Mouse (Mus musculus) midbrain, embryonic 10.5 days (tissue): ENCODE measurements around the gene Mdga1. TPM values are rescaled to one million over a fixed set of nuclear protein-coding genes. Genes with fewer than 3 reads are reported as not detected.

Source experiments
- DNase-seq: peaks from one replicate; pipeline ENCODE4 v3.0.0-alpha.2; 2017; ENCODE audit warnings: low spot score
- H3K27ac ChIP-seq: fragments of 300-500 bp; sonication (generic); replicated peaks from 2 replicates; pipeline ENCODE4 v1.5.1; 2016; ENCODE audit warnings: mild to moderate bottlenecking
- H3K27me3 ChIP-seq: fragments of 300-500 bp; sonication (generic); 2 replicates; pipeline ENCODE4 v1.6.1; 2016; ENCODE audit warnings: low read depth, mild to moderate bottlenecking; ENCODE audit not compliant: poor library complexity, severe bottlenecking
- H3K36me3 ChIP-seq: fragments of 300-500 bp; sonication (generic); 2 replicates; pipeline ENCODE4 v1.6.1; 2016; ENCODE audit warnings: mild to moderate bottlenecking, moderate library complexity
- H3K4me1 ChIP-seq: fragments of 300-500 bp; sonication (generic); 2 replicates; pipeline ENCODE4 v1.6.1; 2016
- H3K4me3 ChIP-seq: fragments of 300-500 bp; sonication (generic); 2 replicates; pipeline ENCODE4 v1.5.1; 2016; ENCODE audit warnings: mild to moderate bottlenecking, moderate library complexity
- H3K9me3 ChIP-seq: fragments of 300-500 bp; sonication (generic); replicated peaks from 2 replicates; pipeline ENCODE4 v1.6.1; 2016; ENCODE audit warnings: mild to moderate bottlenecking
- WGBS: fragments of 180-500 bp; shearing (Covaris S2); methylation state at CpG from one replicate; pipeline ENCODE4 v1.1.7; 2016; 5-methylcytosine and 5-hydroxymethylcytosine counted together
- polyA plus RNA-seq: library from polyadenylated mRNA; unstranded; fragments of >200 nt; fragmentation: Nextera tagmentation; extraction: Ambion mirVana; gene quantifications from 2 replicates; pipeline ENCODE4 v1.2.1, GENCODE M21; 2016

Gene Mdga1
- polyA plus RNA-seq, 1 experiment from 2014 or later: 4.3 TPM

GRCm38 (mm10) chr17:29912733-29913132 is 57.2 kb downstream of the Mdga1 start:
- Histone ChIP-seq H3K4me1 (peaks cover 4% of the 10 kb centered on the region; the same call in 1 of the 2 replicates), H3K36me3 (no peaks in the 10 kb centered on the region), H3K27ac (no peak overlapping the region), H3K27me3 (no peaks in the 10 kb centered on the region), H3K9me3 (no peaks in the 10 kb centered on the region), H3K4me3 (no peak overlapping the region)
- no peak for DNase-seq
- 80% methylated on average over 5 of the region's 5 CpGs for WGBS

- no peaks in the 10 kb centered on the region for H3K36me3 ChIP-seq
- H3K4me3 ChIP-seq: no peak overlapping the region
- DNase-seq: no peak
- 89% methylated on average over 7 of the region's 7 CpGs for WGBS
- H3K4me1 ChIP-seq: peaks cover 7% of the 10 kb centered on the region; the same call in 1 of the 2 replicates
- no peak overlapping the region for H3K27ac ChIP-seq
- H3K9me3 ChIP-seq: no peaks in the 10 kb centered on the region
- no peaks in the 10 kb centered on the region for H3K27me3 ChIP-seq
Measured at GRCm38 (mm10) chr17:29909031-29909430, 60.9 kb downstream of the Mdga1 start.

- H3K9me3 ChIP-seq: no peaks in the 10 kb centered on the region
- 75% methylated on average over 5 of the region's 5 CpGs for WGBS
- peaks cover 10% of the 10 kb centered on the region; the same call in 1 of the 2 replicates for H3K4me1 ChIP-seq
- no peaks in the 10 kb centered on the region for H3K36me3 ChIP-seq
- H3K27ac ChIP-seq: no peak overlapping the region
- H3K27me3 ChIP-seq: no peaks in the 10 kb centered on the region
- H3K4me3 ChIP-seq: no peak overlapping the region
- DNase-seq: no peak
Measured at GRCm38 (mm10) chr17:29904694-29905093, 65.2 kb downstream of the Mdga1 start.

GRCm38 (mm10) chr17:29902406-29903155 is 67.3 kb downstream of the Mdga1 start:
- DNase-seq: no peak
- H3K9me3 ChIP-seq: no peaks in the 10 kb centered on the region
- no peaks in the 10 kb centered on the region for H3K27me3 ChIP-seq
- 87% methylated on average over 16 of the region's 16 CpGs for WGBS
- H3K27ac ChIP-seq: 0 out of 2 replicates have a peak overlapping the region, but pooled peaks have one; percentile 9
- peaks cover 15% of the 10 kb centered on the region for H3K4me1 ChIP-seq
- no peaks in the 10 kb centered on the region for H3K36me3 ChIP-seq
- no peak overlapping the region for H3K4me3 ChIP-seq

GRCm38 (mm10) chr17:29900289-29900688 is 69.6 kb downstream of the Mdga1 start:
- WGBS: 96% methylated on average over 5 of the region's 5 CpGs
- no peaks in the 10 kb centered on the region for H3K9me3 ChIP-seq
- no peak for DNase-seq
- H3K27me3 ChIP-seq: no peaks in the 10 kb centered on the region
- H3K4me3 ChIP-seq: no peak overlapping the region
- H3K36me3 ChIP-seq: no peaks in the 10 kb centered on the region
- H3K4me1 ChIP-seq: peaks cover 38% of the 10 kb centered on the region
- H3K27ac ChIP-seq: no peak overlapping the region

- Histone ChIP-seq H3K9me3 (no peaks in the 10 kb centered on the region), H3K36me3 (no peaks in the 10 kb centered on the region), H3K4me3 (0 out of 2 replicates have a peak overlapping the region, but pooled peaks have one; percentile 5), H3K4me1 (peaks cover 33% of the 10 kb centered on the region), H3K27me3 (peaks cover 22% of the 10 kb centered on the region), H3K27ac (peak overlapping the region; percentile 79)
- WGBS: 9% methylated on average over 7 of the region's 7 CpGs
- DNase-seq: peak; percentile 73
Measured at GRCm38 (mm10) chr17:29896181-29897054, 73.5 kb downstream of the Mdga1 start.

GRCm38 (mm10) chr17:29895566-29895965 is 74.3 kb downstream of the Mdga1 start:
- WGBS: 54% methylated on average over 5 of the region's 5 CpGs
- H3K4me3 ChIP-seq: no peak overlapping the region
- H3K4me1 ChIP-seq: peaks cover 37% of the 10 kb centered on the region
- H3K27ac ChIP-seq: peak overlapping the region; percentile 79
- DNase-seq: no peak
- peaks cover 31% of the 10 kb centered on the region for H3K27me3 ChIP-seq
- no peaks in the 10 kb centered on the region for H3K9me3 ChIP-seq
- no peaks in the 10 kb centered on the region for H3K36me3 ChIP-seq

GRCm38 (mm10) chr17:29894965-29895364 is 74.9 kb downstream of the Mdga1 start:
- peaks cover 37% of the 10 kb centered on the region for H3K27me3 ChIP-seq
- H3K4me3 ChIP-seq: no peak overlapping the region
- no peak for DNase-seq
- H3K4me1 ChIP-seq: peaks cover 38% of the 10 kb centered on the region
- H3K27ac ChIP-seq: peak overlapping the region; percentile 79; the same call in 1 of the 2 replicates
- no peaks in the 10 kb centered on the region for H3K36me3 ChIP-seq
- no peaks in the 10 kb centered on the region for H3K9me3 ChIP-seq
- 83% methylated on average over 5 of the region's 5 CpGs for WGBS

- Histone ChIP-seq H3K27ac (no peak overlapping the region), H3K4me3 (no peak overlapping the region), H3K27me3 (peaks cover 71% of the 10 kb centered on the region), H3K4me1 (peaks cover 57% of the 10 kb centered on the region), H3K9me3 (no peaks in the 10 kb centered on the region), H3K36me3 (no peaks in the 10 kb centered on the region)
- DNase-seq: no peak
- 64% methylated on average over 7 of the region's 7 CpGs for WGBS
Measured at GRCm38 (mm10) chr17:29890451-29891110, 79.3 kb downstream of the Mdga1 start.

GRCm38 (mm10) chr17:29888981-29889980 is 80.6 kb downstream of the Mdga1 start:
- H3K36me3 ChIP-seq: no peaks in the 10 kb centered on the region
- H3K9me3 ChIP-seq: no peaks in the 10 kb centered on the region
- WGBS: under 1% methylated on average over 67 of the region's 67 CpGs
- DNase-seq: peak; percentile 68
- peak overlapping the region; percentile 88 for H3K27ac ChIP-seq
- peaks cover 76% of the 10 kb centered on the region for H3K27me3 ChIP-seq
- H3K4me1 ChIP-seq: peaks cover 61% of the 10 kb centered on the region
- peak overlapping the region; percentile 70 for H3K4me3 ChIP-seq

GRCm38 (mm10) chr17:29887881-29888826 is 81.7 kb downstream of the Mdga1 start:
- under 1% methylated on average over 93 of the region's 93 CpGs for WGBS
- no peaks in the 10 kb centered on the region for H3K9me3 ChIP-seq
- peak; percentile 80 for DNase-seq
- peak overlapping the region; percentile 88 for H3K27ac ChIP-seq
- H3K4me3 ChIP-seq: peak overlapping the region; percentile 70
- H3K4me1 ChIP-seq: peaks cover 72% of the 10 kb centered on the region
- H3K27me3 ChIP-seq: peaks cover 81% of the 10 kb centered on the region
- no peaks in the 10 kb centered on the region for H3K36me3 ChIP-seq
